In the genomic region with DNA sequence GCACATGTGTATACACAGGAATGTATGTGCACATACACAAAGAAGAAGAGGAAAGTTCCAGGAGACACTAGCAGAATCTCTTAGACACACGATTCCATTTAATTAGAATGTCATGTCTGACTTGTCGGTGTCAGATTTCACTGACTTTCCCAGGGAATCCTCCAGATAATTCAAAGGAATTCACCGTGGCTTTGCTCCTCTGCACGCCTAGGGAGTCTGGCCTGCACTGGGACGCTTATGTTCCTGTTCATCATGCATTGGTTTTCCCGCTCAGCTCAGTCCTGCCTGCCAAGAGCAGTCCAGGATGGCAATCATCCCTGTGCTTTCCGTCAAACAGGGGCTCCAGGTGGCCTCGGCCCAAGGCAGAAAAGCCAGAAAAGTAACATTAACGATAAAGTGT, we compare ENCODE assay signal across 17 mouse cellular contexts. TPM values are rescaled to one million over a fixed set of nuclear protein-coding genes. Genes with fewer than 3 reads are reported as not detected.
A peak's percentile ranks its signal among the peaks of the same experiment; 100 is the strongest.
DNase-seq lines count a peak whose midpoint lies in the region; ATAC-seq and TF ChIP-seq lines count a peak whose summit lies in the region.
"Had no signal": no experiment of that assay in that cellular context is flagged by ENCODE, and none has a peak within 500 bp of the region (broad histone marks: within the 10 kb centered on the region; RNA-seq: fewer than 3 reads in every experiment).

No protein-coding gene starts in this region.

- peak; percentile 74; the same call in 1 of the 2 replicates for ATAC-seq in kidney, embryonic 15.5 days (replicated peaks; ENCODE audit: low FRiP score)
- ATAC-seq: CD4-positive, CD25-positive, alpha-beta regulatory T cell, adult 4 months; forebrain, embryonic 15.5 days; hindbrain, postnatal 0 days had no signal

- no peak for TF ChIP-seq POLR2A in kidney, adult 2 months (IDR thresholded peaks at IDR 0.05; ENCODE audit: low read depth, low read length)

- no peaks in the 10 kb centered on the region for H3K27me3 ChIP-seq in kidney, embryonic 15.5 days
- H3K27me3 ChIP-seq in kidney, adult 2 months (replicated peaks; ENCODE audit: control insufficient read depth, insufficient read depth, low read length): no peaks in the 10 kb centered on the region
- H3K27me3 ChIP-seq in C2C12 (ENCODE audit: control insufficient read depth, insufficient read depth, insufficient read length): no peaks in the 10 kb centered on the region
- H3K27me3 ChIP-seq: forebrain, embryonic 15.5 days had no signal

- H3K4me2 ChIP-seq in kidney, embryonic 15.5 days: no peak overlapping the region
- H3K4me2 ChIP-seq: forebrain, embryonic 15.5 days had no signal

- H3K27ac ChIP-seq in kidney, embryonic 15.5 days: no peak overlapping the region
- H3K27ac ChIP-seq in kidney, adult 2 months (ENCODE audit: insufficient read depth, low read depth, low read length): no peak overlapping the region
- H3K27ac ChIP-seq: forebrain, embryonic 15.5 days; hindbrain, postnatal 0 days had no signal

- 0 out of 2 replicates have a peak, but pooled peaks cover 2% of the 10 kb centered on the region for H3K4me1 ChIP-seq in kidney, embryonic 15.5 days
- no peaks in the 10 kb centered on the region for H3K4me1 ChIP-seq in kidney, adult 2 months (ENCODE audit: control insufficient read depth, insufficient read depth, low read length)
- H3K4me1 ChIP-seq: forebrain, embryonic 15.5 days had no signal

- no peak overlapping the region for H3ac ChIP-seq in C2C12 (ENCODE audit: control insufficient read depth, insufficient read length, low read depth)

- no peak for TF ChIP-seq CTCF in kidney, adult 2 months (conservative IDR thresholded peaks at IDR 0.05; ENCODE audit: insufficient read depth, insufficient read length, low read depth, low read length)
- TF ChIP-seq CTCF in C2C12 (IDR thresholded peaks at IDR 0.05; ENCODE audit: control insufficient read depth, insufficient read depth, insufficient read length): no peak

- no peaks in the 10 kb centered on the region for H3K79me2 ChIP-seq in C2C12 (ENCODE audit: control insufficient read depth, insufficient read depth)

- no peak for DNase-seq in kidney, adult 2 months
- DNase-seq in embryo, embryonic 11 days: peak; percentile 59
- peak; percentile 3 for DNase-seq in hindlimb bud, embryonic 11.5 days (ENCODE audit: extremely low spot score, low read depth, low spot score)
- no peak for DNase-seq in thymus, postnatal 4 days
- no peak for DNase-seq in c-Kit-positive CD71-positive TER-119-positive erythroid progenitor cells, embryonic 14.5 days (ENCODE audit: low spot score)
- DNase-seq: adrenal gland, postnatal 10 days; cerebellum, adult 9-11 months; heart, postnatal 10 days; kidney, adult 9 months; lung, adult 2 months; right cerebral cortex, adult 18-20 months; thymus, postnatal 36 days had no signal

- H3K9ac ChIP-seq in kidney, embryonic 15.5 days: no peak overlapping the region
- H3K9ac ChIP-seq: forebrain, embryonic 15.5 days had no signal

- H3K36me3 ChIP-seq in kidney, embryonic 15.5 days: no peaks in the 10 kb centered on the region
- no peaks in the 10 kb centered on the region for H3K36me3 ChIP-seq in kidney, adult 2 months (ENCODE audit: control insufficient read depth, insufficient read depth, low read length)
- no peaks in the 10 kb centered on the region for H3K36me3 ChIP-seq in C2C12 (ENCODE audit: control insufficient read depth, insufficient read depth)
- H3K36me3 ChIP-seq: forebrain, embryonic 15.5 days had no signal

- H3K79me3 ChIP-seq in C2C12 (ENCODE audit: low read depth): no peaks in the 10 kb centered on the region

- no peak overlapping the region for H3K4me3 ChIP-seq in kidney, embryonic 15.5 days (replicated peaks)
- no peak overlapping the region for H3K4me3 ChIP-seq in kidney, adult 2 months (ENCODE audit: insufficient read depth, low read depth, low read length)
- H3K4me3 ChIP-seq in C2C12 (ENCODE audit: insufficient read depth, poor library complexity, severe bottlenecking): no peak overlapping the region
- H3K4me3 ChIP-seq: forebrain, embryonic 15.5 days had no signal

- no peaks in the 10 kb centered on the region for H3K9me3 ChIP-seq in kidney, embryonic 15.5 days (replicated peaks)
- H3K9me3 ChIP-seq: forebrain, embryonic 15.5 days had no signal

- 37% methylated on average over 9 of the region's 9 CpGs for WGBS in kidney, embryonic 15.5 days
- WGBS in kidney, adult 2 months: 35% methylated on average over 9 of the region's 9 CpGs

TF ChIP-seq in C2C12, 6 proteins besides CTCF, POLR2A, EP300 and RAD21:
- peak; percentile 47 for TF ChIP-seq MAX (IDR thresholded peaks at IDR 0.05)
- TF ChIP-seq FOSL1 (IDR thresholded peaks at IDR 0.05; ENCODE audit: insufficient read depth, low read length, poor library complexity, severe bottlenecking): no peak
- TF ChIP-seq MYOD1 (IDR thresholded peaks at IDR 0.05; ENCODE audit: control insufficient read depth, insufficient read length, low read depth): peak; percentile 24

RNA-seq across cellular contexts. Expression of gene Insig2, which starts 34.9 kb away (rescaled TPM):
- polyA plus RNA-seq in kidney, embryonic 15.5 days (2015; fragmentation: Nextera tagmentation; extraction: Ambion mirVana): 35.7 and 39.2 TPM in 2 replicates
- 42.0 and 43.8 TPM in 2 replicates for polyA plus RNA-seq in kidney, adult 2 months (2012; rRNA removed)
- 27.9 TPM for polyA plus RNA-seq in C2C12 (2012; fragmentation: generic; extraction: Trizol)

Comparison
In these comparisons a context has a peak if more than half of its experiments do, and no peak if none do; other contexts are left out.
1. DNase-seq: peak in embryo, embryonic 11 days (single experiment) and hindlimb bud, embryonic 11.5 days (single experiment); none in kidney, adult 2 months (single experiment), thymus, postnatal 4 days (single experiment) and c-Kit-positive CD71-positive TER-119-positive erythroid progenitor cells, embryonic 14.5 days (single experiment).